Mouse (Mus musculus): ENCODE data around the gene Zfp316. TPM values are rescaled to one million over a fixed set of nuclear protein-coding genes. Genes with fewer than 3 reads are reported as not detected.

Zfp316 gene
- polyA plus RNA-seq (2014; fragmentation: Illumina TruSeq; extraction: RNeasy Lipid Tissue Mini Kit (QIAGEN cat#74804); ENCODE audit: insufficient read depth, low read depth, low replicate concordance) = 1.5 TPM

GRCm38 (mm10) chr5:143269363-143270150 lies at the start of gene Zfp316:
Gene Zfp316, minus strand, starts transcription at chr5:143270022.

GRCm38 (mm10) chr5:143314730-143315513 lies 45.1 kb upstream of the Zfp316 start, which contains the start of gene E130309D02Rik:
Gene E130309D02Rik, minus strand, starts transcription at chr5:143315360.

GRCm38 (mm10) chr5:143293404-143293803 lies 23.6 kb upstream of the Zfp316 start, which contains the start of gene Zfp853:
Gene Zfp853, minus strand, starts transcription at chr5:143293623.

GRCm38 (mm10) chr5:143235028-143235693 lies 34.7 kb downstream of the Zfp316 start, which contains the start of gene Zfp12:
Gene Zfp12, plus strand, starts transcription at chr5:143235163.

GRCm38 (mm10) chr5:143226790-143227189 lies 43.0 kb downstream of the Zfp316 start, which contains the start of gene Spdye4a:
Gene Spdye4a, minus strand, starts transcription at chr5:143226890.

Other genes with a start within 250 kb of the Zfp316 start
- gene Rnf216, start 157.0 kb downstream of the Zfp316 start, polyA plus RNA-seq (2014; fragmentation: Illumina TruSeq; extraction: RNeasy Lipid Tissue Mini Kit (QIAGEN cat#74804); ENCODE audit: insufficient read depth, low read depth, low replicate concordance) = 12.5 TPM
- gene Olfr718-ps1, start 122.4 kb downstream of the Zfp316 start, polyA plus RNA-seq (2014; fragmentation: Illumina TruSeq; extraction: RNeasy Lipid Tissue Mini Kit (QIAGEN cat#74804); ENCODE audit: insufficient read depth, low read depth, low replicate concordance) = not detected
- 4.4 TPM for gene Rbak, start 89.2 kb downstream of the Zfp316 start, polyA plus RNA-seq (2014; fragmentation: Illumina TruSeq; extraction: RNeasy Lipid Tissue Mini Kit (QIAGEN cat#74804); ENCODE audit: insufficient read depth, low read depth, low replicate concordance)
- not detected for gene Spdye4b, start 89.0 kb downstream of the Zfp316 start, polyA plus RNA-seq (2014; fragmentation: Illumina TruSeq; extraction: RNeasy Lipid Tissue Mini Kit (QIAGEN cat#74804); ENCODE audit: insufficient read depth, low read depth, low replicate concordance)
- gene Spdye4a, start 43.1 kb downstream of the Zfp316 start, polyA plus RNA-seq (2014; fragmentation: Illumina TruSeq; extraction: RNeasy Lipid Tissue Mini Kit (QIAGEN cat#74804); ENCODE audit: insufficient read depth, low read depth, low replicate concordance) = not detected
- 6.3 TPM for gene Zfp12, start 34.9 kb downstream of the Zfp316 start, polyA plus RNA-seq (2014; fragmentation: Illumina TruSeq; extraction: RNeasy Lipid Tissue Mini Kit (QIAGEN cat#74804); ENCODE audit: insufficient read depth, low read depth, low replicate concordance)
- gene Zfp853, start 23.6 kb upstream of the Zfp316 start, polyA plus RNA-seq (2014; fragmentation: Illumina TruSeq; extraction: RNeasy Lipid Tissue Mini Kit (QIAGEN cat#74804); ENCODE audit: insufficient read depth, low read depth, low replicate concordance) = 0.12 TPM
- 16.0 TPM for gene E130309D02Rik, start 45.3 kb upstream of the Zfp316 start, polyA plus RNA-seq (2014; fragmentation: Illumina TruSeq; extraction: RNeasy Lipid Tissue Mini Kit (QIAGEN cat#74804); ENCODE audit: insufficient read depth, low read depth, low replicate concordance)
- 30.8 TPM for gene Zdhhc4, start 59.2 kb upstream of the Zfp316 start, polyA plus RNA-seq (2014; fragmentation: Illumina TruSeq; extraction: RNeasy Lipid Tissue Mini Kit (QIAGEN cat#74804); ENCODE audit: insufficient read depth, low read depth, low replicate concordance)
- gene Grid2ip, start 87.3 kb upstream of the Zfp316 start, polyA plus RNA-seq (2014; fragmentation: Illumina TruSeq; extraction: RNeasy Lipid Tissue Mini Kit (QIAGEN cat#74804); ENCODE audit: insufficient read depth, low read depth, low replicate concordance) = not detected
- 69.7 TPM for gene Kdelr2, start 133.8 kb upstream of the Zfp316 start, polyA plus RNA-seq (2014; fragmentation: Illumina TruSeq; extraction: RNeasy Lipid Tissue Mini Kit (QIAGEN cat#74804); ENCODE audit: insufficient read depth, low read depth, low replicate concordance)
- gene Daglb, start 194.6 kb upstream of the Zfp316 start, polyA plus RNA-seq (2014; fragmentation: Illumina TruSeq; extraction: RNeasy Lipid Tissue Mini Kit (QIAGEN cat#74804); ENCODE audit: insufficient read depth, low read depth, low replicate concordance) = 6.4 TPM